Mouse (Mus musculus): ENCODE measurements at regions not wholly inside any gene's neighbourhood (a gene's known extent, or its start where the extent isn't known, plus 50 kb on each side); places are given as distances from the start of the nearest gene placed in this dataset.

DNA sequence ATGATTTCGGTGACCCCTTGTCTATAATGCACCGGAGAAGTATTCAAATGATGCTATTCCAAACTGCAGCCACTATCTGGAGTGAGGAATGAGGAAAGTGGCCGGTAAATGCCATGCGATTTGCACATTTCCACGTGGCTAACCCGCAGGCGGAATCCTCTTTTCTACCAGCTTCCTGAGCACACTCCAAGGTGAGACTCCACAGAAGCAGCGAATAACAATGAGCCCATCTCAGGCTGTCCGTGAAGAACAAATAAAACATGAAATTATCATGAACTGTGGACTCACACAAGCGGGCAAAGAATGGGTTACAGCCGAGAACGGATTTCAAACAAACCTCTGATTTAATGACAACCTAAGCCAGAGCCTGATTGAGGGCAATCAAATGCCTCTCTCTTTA, 279.7 kb upstream of the Sash1 start:
- TF ChIP-seq CTCF (IDR thresholded peaks at IDR 0.05; ENCODE audit: control insufficient read depth, insufficient read depth, insufficient read length) (no peak), CEBPB (IDR thresholded peaks at IDR 0.05; ENCODE audit: low read depth) (no peak), USF1 (IDR thresholded peaks at IDR 0.05; ENCODE audit: low read depth) (no peak), MYOD1 (IDR thresholded peaks at IDR 0.05; ENCODE audit: control insufficient read depth, insufficient read length, low read depth) (no peak), MAX (IDR thresholded peaks at IDR 0.05) (no peak), FOSL1 (IDR thresholded peaks at IDR 0.05; ENCODE audit: insufficient read depth, low read length, poor library complexity, severe bottlenecking) (no peak), MYOG (IDR thresholded peaks at IDR 0.05; ENCODE audit: control insufficient read depth, extremely low read depth, insufficient read length) (no peak)

Measured in C2C12 (cell line).